Mouse (Mus musculus) embryo, embryonic 11.5 days (tissue): ENCODE results near the gene Lpar4.

Experiments used
- DNase-seq: peaks from one replicate; pipeline ENCODE4 v3.0.0-alpha.2; 2012; ENCODE audit warnings: low read depth, low spot score

Lpar4 gene

GRCm38 (mm10) chrX:106920175-106920827 lies at the start of gene Lpar4:
Gene Lpar4, plus strand, starts transcription at chrX:106920625.
- peak; percentile 47 for DNase-seq

GRCm38 (mm10) chrX:106871426-106871825 lies 49.0 kb upstream of the Lpar4 start:
- no peak for DNase-seq

GRCm38 (mm10) chrX:106871894-106872293 lies 48.5 kb upstream of the Lpar4 start:
- DNase-seq: no peak

GRCm38 (mm10) chrX:106872315-106872714 lies 48.1 kb upstream of the Lpar4 start:
- DNase-seq: no peak

GRCm38 (mm10) chrX:106897707-106898275 lies 22.6 kb upstream of the Lpar4 start:
- no peak for DNase-seq

GRCm38 (mm10) chrX:106920828-106921619 lies 599 bp downstream of the Lpar4 start:
- DNase-seq: no peak

GRCm38 (mm10) chrX:106924572-106924971 lies 4.1 kb downstream of the Lpar4 start:
- no peak for DNase-seq

GRCm38 (mm10) chrX:106939326-106939725 lies 18.9 kb downstream of the Lpar4 start:
- DNase-seq: no peak

- no peak for DNase-seq
Measured at GRCm38 (mm10) chrX:106950558-106950957, 30.1 kb downstream of the Lpar4 start.

GRCm38 (mm10) chrX:106951016-106951415 lies 30.6 kb downstream of the Lpar4 start:
- DNase-seq: no peak

- DNase-seq: no peak
Measured at GRCm38 (mm10) chrX:106953840-106954239, 33.4 kb downstream of the Lpar4 start.

- no peak for DNase-seq
Measured at GRCm38 (mm10) chrX:106962233-106962632, 41.8 kb downstream of the Lpar4 start.

- no peak for DNase-seq
Measured at GRCm38 (mm10) chrX:106964326-106964725, 43.9 kb downstream of the Lpar4 start.
